Mouse (Mus musculus): Measurements from ENCODE around the gene Gimap4. TPM values are rescaled to one million over a fixed set of nuclear protein-coding genes. Genes with fewer than 3 reads are reported as not detected.
"Not testable (repeated sequence)": the region's sequence is repeated elsewhere in the genome, so short reads cannot be mapped to it uniquely, and the experiment has no call there.

Gimap4 gene
- total RNA-seq, 2 experiments from 2014 or later: 0.54 TPM; not detected in 1

GRCm38 (mm10) chr6:48674291-48675058 lies 9.9 kb upstream of the Gimap4 start:
- intact Hi-C loops (cut with DNase I): no loop called here
- no peak for DNase-seq (ENCODE audit: low spot score in 2 of 2)

GRCm38 (mm10) chr6:48675400-48675930 lies 8.9 kb upstream of the Gimap4 start:
- no peak for DNase-seq (ENCODE audit: low spot score in 2 of 2)
- intact Hi-C loops (cut with DNase I): no loop called here

- intact Hi-C loops (cut with DNase I): no loop called here
- no peak for DNase-seq (ENCODE audit: low spot score in 2 of 2)
Observed at GRCm38 (mm10) chr6:48675931-48676859, 8.2 kb upstream of the Gimap4 start, which contains the start of gene Gimap9. Gene Gimap9 (plus strand): TSS chr6:48676129.

DNA sequence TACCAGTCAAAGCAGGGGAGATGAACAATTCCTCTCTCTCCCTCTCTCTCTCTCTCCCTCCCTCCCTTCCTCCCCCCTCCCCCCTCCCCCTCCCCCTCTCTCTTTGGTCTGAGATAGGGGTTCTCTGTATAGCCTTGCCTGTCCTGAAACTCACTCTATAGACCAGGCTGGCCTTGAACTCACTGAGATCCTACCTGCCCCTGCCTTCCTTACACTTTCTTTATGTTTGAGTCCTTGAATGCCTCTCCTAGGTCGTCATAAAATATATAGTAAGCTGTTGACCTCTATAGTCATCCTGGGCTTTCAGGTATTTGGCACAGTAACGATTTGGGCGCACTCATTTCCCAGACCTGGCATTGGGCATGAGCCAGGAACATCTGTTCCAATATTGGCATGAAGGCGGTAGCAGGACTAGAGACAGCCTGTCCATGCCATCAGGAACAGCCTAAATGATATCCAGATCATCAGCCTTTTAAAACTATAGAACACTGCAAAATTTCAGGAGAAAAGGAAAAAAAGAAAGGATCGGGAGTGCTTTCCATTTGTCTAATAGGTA lies 7.4 kb upstream of the Gimap4 start:
- no peak for DNase-seq (ENCODE audit: low spot score in 2 of 2)
- intact Hi-C loops (cut with DNase I): no loop called here

DNA sequence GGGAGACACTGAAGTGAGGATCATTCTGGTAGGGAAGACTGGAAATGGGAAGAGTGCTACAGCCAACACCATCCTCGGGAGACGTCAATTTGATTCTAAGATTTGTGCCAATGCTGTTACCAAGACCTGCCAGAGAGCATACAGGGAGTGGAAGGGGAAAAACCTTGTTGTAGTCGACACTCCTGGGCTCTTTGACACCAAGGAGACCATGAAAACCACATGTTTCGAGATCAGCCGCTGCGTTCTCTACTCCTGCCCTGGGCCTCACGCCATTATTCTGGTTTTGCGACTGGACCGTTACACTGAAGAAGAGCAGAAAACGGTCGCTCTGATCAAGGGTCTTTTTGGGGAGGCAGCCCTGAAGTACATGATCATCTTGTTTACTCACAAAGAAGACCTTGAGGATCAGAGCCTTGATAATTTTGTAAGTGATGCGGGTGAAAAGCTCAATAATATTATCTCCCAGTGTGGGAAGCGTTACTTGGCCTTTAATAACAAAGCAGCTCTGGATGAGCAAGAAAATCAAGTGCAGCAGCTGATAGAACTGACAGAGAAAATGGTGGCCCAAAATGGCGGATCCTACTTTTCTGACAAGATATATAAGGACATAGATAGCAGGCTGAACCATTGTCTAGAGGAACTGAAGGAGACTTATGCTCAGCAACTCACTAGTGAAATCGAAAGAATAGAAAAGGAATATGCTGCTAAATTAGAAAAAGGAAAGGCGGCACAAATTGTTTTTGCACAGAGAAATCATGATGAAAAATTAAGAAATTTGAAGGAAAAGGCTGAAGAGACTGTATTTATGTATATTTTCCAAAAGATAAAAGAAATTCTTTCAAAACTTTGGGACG lies 6.6 kb upstream of the Gimap4 start:
- intact Hi-C loops (cut with DNase I): no loop called here
- DNase-seq (ENCODE audit: low spot score in 2 of 2): no peak

- DNase-seq (ENCODE audit: low spot score in 2 of 2): no peak
- intact Hi-C loops (cut with DNase I): no loop called here
Observed at GRCm38 (mm10) chr6:48678391-48678790, 6.0 kb upstream of the Gimap4 start.

- no peak for DNase-seq (ENCODE audit: low spot score in 2 of 2)
- intact Hi-C loops (cut with DNase I): no loop called here
Observed at GRCm38 (mm10) chr6:48679701-48680100, 4.6 kb upstream of the Gimap4 start.

DNA sequence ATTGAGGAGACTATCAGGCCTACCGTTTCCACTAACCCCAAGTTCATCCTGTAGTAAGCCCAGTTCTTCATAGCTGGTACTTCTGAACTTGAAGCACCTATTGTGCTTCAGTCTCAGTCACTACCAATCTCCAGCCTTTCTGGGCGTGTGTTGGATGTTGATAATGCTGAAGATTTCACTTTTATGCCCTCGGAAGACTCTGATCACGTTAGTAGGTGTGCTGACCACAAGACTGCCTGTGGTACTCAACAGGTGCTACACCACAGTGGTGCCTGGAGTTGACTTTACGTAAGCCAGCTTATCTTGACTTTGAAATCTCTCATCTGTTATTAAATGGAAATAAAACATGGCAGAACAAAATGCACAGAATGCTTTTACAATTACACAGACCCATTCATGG lies 3.9 kb upstream of the Gimap4 start:
- intact Hi-C loops (cut with DNase I): no loop called here
- no peak for DNase-seq (ENCODE audit: low spot score in 2 of 2)

GRCm38 (mm10) chr6:48681472-48682090 lies 2.8 kb upstream of the Gimap4 start:
- intact Hi-C loops (cut with DNase I): no loop called here
- DNase-seq (ENCODE audit: low spot score in 2 of 2): no peak

GRCm38 (mm10) chr6:48682271-48682670 lies 2.1 kb upstream of the Gimap4 start:
- DNase-seq (ENCODE audit: low spot score in 2 of 2): no peak
- intact Hi-C loops (cut with DNase I): no loop called here

- DNase-seq (ENCODE audit: low spot score in 2 of 2); intact Hi-C loops (cut with DNase I): not testable (repeated sequence)
Observed at GRCm38 (mm10) chr6:48683263-48683821, 1.0 kb upstream of the Gimap4 start.

GRCm38 (mm10) chr6:48684806-48685205 lies 457 bp downstream of the Gimap4 start:
- DNase-seq (ENCODE audit: low spot score in 2 of 2): no peak
- intact Hi-C loops (cut with DNase I): no loop called here

GRCm38 (mm10) chr6:48685251-48685650 lies 902 bp downstream of the Gimap4 start:
- intact Hi-C loops (cut with DNase I): no loop called here
- no peak for DNase-seq (ENCODE audit: low spot score in 2 of 2)

- intact Hi-C loops (cut with DNase I): no loop called here
- no peak for DNase-seq (ENCODE audit: low spot score in 2 of 2)
Observed at GRCm38 (mm10) chr6:48685694-48686665, 1.6 kb downstream of the Gimap4 start.

DNA sequence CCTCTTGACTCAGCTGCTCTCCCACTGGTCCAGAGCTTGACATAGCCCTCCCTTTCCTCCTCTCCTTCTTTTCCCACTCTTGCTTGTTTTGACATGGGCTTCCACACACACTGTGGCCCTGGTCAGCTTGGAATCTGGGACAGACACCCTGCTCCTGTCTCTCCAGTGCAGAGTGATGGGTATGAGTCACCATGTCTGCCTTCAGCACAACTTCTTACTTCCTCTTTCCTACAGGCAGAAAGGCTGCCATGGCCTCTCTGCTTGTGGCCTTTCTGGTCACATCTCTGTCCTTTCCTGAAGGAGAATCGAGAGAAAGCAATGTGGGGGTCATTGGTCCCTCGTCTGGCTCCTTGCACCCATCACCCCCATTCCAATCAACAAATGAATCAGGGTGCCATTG lies 2.7 kb downstream of the Gimap4 start:
- intact Hi-C loops (cut with DNase I): no loop called here
- DNase-seq (ENCODE audit: low spot score in 2 of 2): no peak

DNA sequence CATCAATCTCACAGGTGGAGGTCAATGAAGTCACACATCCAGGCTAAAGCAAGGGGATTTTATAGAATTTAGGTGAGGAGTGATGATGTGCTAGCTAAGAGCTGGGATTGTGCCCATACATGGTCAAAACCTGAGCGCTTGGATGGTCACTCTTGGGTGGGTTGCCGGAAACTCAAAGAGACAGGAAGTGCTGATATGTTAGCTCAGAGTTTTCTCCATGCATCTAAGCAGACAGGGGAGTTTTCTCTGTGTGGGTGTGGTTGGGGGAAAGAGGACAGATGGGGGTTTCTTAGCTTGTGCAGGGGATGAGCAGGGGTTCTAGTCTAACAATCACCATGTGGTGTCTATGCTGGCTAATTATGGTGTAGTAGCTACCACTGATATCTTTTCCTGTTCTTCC lies 5.0 kb downstream of the Gimap4 start:
- no peak for DNase-seq (ENCODE audit: low spot score in 2 of 2)
- intact Hi-C loops (cut with DNase I): no loop called here

DNA sequence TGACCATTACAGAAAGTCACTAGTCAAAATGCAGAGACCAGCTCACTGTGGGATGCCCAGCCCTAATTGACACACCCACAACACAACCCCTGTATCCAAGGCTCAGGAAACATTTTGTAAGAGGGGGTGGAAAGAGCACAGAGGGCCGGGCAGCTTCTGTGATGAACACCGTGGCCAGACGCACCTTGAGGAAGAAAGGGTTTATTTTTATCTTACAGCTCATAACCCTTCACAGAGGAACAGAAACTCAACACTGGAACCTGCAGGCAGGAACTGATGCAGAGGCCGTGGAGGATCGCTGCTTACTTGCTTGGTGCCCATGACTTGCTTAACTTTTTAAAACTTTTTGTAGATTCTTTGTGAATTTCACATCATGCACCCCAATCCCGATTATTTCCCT lies 8.6 kb downstream of the Gimap4 start:
- intact Hi-C loops (cut with DNase I): no loop called here
- no peak for DNase-seq (ENCODE audit: low spot score in 2 of 2)

All from left cerebral cortex, postnatal 36 days (tissue).